ENCODE assay signal across 17 mouse cellular contexts in genomic region chr10:43601039-43601438, GRCm38 (mm10). TPM values are rescaled to one million over a fixed set of nuclear protein-coding genes. Genes with fewer than 3 reads are reported as not detected.
DNase-seq lines count a peak whose midpoint lies in the region; ATAC-seq lines count a peak whose summit lies in the region.
"Had no signal": no experiment of that assay in that cellular context is flagged by ENCODE, and none has a peak within 500 bp of the region (broad histone marks: within the 10 kb centered on the region; RNA-seq: fewer than 3 reads in every experiment).

No protein-coding gene starts in this region.

- H3K4me1 ChIP-seq in forebrain, embryonic 14.5 days (ENCODE audit: control insufficient read depth, insufficient read depth, low read length): 0 out of 2 replicates have a peak, but pooled peaks cover 5% of the 10 kb centered on the region
- peaks cover 12% of the 10 kb centered on the region for H3K4me1 ChIP-seq in forebrain, embryonic 10.5 days
- peaks cover 20% of the 10 kb centered on the region for H3K4me1 ChIP-seq in intestine, embryonic 14.5 days (replicated peaks; ENCODE audit: control insufficient read depth, insufficient read depth, low read length)
- peaks cover 3% of the 10 kb centered on the region; the same call in 1 of the 2 replicates for H3K4me1 ChIP-seq in intestine, embryonic 16.5 days (ENCODE audit: control insufficient read depth, insufficient read depth, low read length)
- peaks cover 18% of the 10 kb centered on the region for H3K4me1 ChIP-seq in embryonic facial prominence, embryonic 13.5 days
- peaks cover 13% of the 10 kb centered on the region; the same call in 1 of the 2 replicates for H3K4me1 ChIP-seq in neural tube, embryonic 14.5 days (ENCODE audit: control insufficient read depth, insufficient read depth, low read length)
- no peaks in the 10 kb centered on the region for H3K4me1 ChIP-seq in midbrain, embryonic 15.5 days

- no peak overlapping the region for H3K9ac ChIP-seq in forebrain, embryonic 14.5 days (ENCODE audit: low read length)
- no peak overlapping the region for H3K9ac ChIP-seq in intestine, embryonic 14.5 days (ENCODE audit: low read length)
- H3K9ac ChIP-seq in intestine, embryonic 16.5 days (ENCODE audit: low read depth, low read length): no peak overlapping the region
- no peak overlapping the region for H3K9ac ChIP-seq in embryonic facial prominence, embryonic 13.5 days
- H3K9ac ChIP-seq in neural tube, embryonic 14.5 days (replicated peaks; ENCODE audit: low read depth, low read length): no peak overlapping the region
- no peak overlapping the region for H3K9ac ChIP-seq in midbrain, embryonic 15.5 days
- H3K9ac ChIP-seq: limb, embryonic 15.5 days had no signal

- ATAC-seq in forebrain, embryonic 14.5 days: no peak
- no peak for ATAC-seq in intestine, embryonic 14.5 days (replicated peaks; ENCODE audit: low FRiP score, low TSS enrichment, low read depth)
- no peak for ATAC-seq in intestine, embryonic 16.5 days
- ATAC-seq in embryonic facial prominence, embryonic 13.5 days (ENCODE audit: insufficient number of reproducible peaks, insufficient read depth, low FRiP score, low TSS enrichment, low read depth): no peak
- no peak for ATAC-seq in neural tube, embryonic 14.5 days (ENCODE audit: low read depth)
- ATAC-seq in midbrain, embryonic 15.5 days (replicated peaks): no peak
- no peak for ATAC-seq in CD4-positive, CD25-positive, alpha-beta regulatory T cell, adult 4 months
- ATAC-seq: activated CD4-positive, CD25-positive, alpha-beta regulatory T cell, adult 4 months; inflammation-experienced regulatory T-cells, adult 6 months; lung, postnatal 0 days had no signal

- peak overlapping the region; percentile 80 for H3K27ac ChIP-seq in forebrain, embryonic 14.5 days (ENCODE audit: low read depth, low read length)
- H3K27ac ChIP-seq in forebrain, embryonic 10.5 days: no peak overlapping the region
- H3K27ac ChIP-seq in intestine, embryonic 14.5 days (ENCODE audit: low read depth): peak overlapping the region; percentile 57; the same call in 1 of the 2 replicates
- H3K27ac ChIP-seq in intestine, embryonic 16.5 days (ENCODE audit: low read length): no peak overlapping the region
- H3K27ac ChIP-seq in embryonic facial prominence, embryonic 13.5 days: peak overlapping the region; percentile 73; the same call in 1 of the 2 replicates
- peak overlapping the region; percentile 60; the same call in 1 of the 2 replicates for H3K27ac ChIP-seq in neural tube, embryonic 14.5 days (ENCODE audit: low read depth, low read length)
- H3K27ac ChIP-seq in midbrain, embryonic 15.5 days: no peak overlapping the region
- H3K27ac ChIP-seq: layer of hippocampus, adult 2 months; limb, embryonic 15.5 days had no signal

- no peaks in the 10 kb centered on the region for H3K36me3 ChIP-seq in forebrain, embryonic 14.5 days (ENCODE audit: control insufficient read depth, insufficient read depth, low read length)
- H3K36me3 ChIP-seq in forebrain, embryonic 10.5 days (replicated peaks): no peaks in the 10 kb centered on the region
- no peaks in the 10 kb centered on the region for H3K36me3 ChIP-seq in intestine, embryonic 14.5 days (ENCODE audit: control insufficient read depth, insufficient read depth, low read length)
- no peaks in the 10 kb centered on the region for H3K36me3 ChIP-seq in intestine, embryonic 16.5 days (ENCODE audit: control insufficient read depth, insufficient read depth, low read length)
- no peaks in the 10 kb centered on the region for H3K36me3 ChIP-seq in embryonic facial prominence, embryonic 13.5 days
- H3K36me3 ChIP-seq in neural tube, embryonic 14.5 days (ENCODE audit: control insufficient read depth, insufficient read depth, low read length): no peaks in the 10 kb centered on the region
- no peaks in the 10 kb centered on the region for H3K36me3 ChIP-seq in midbrain, embryonic 15.5 days (replicated peaks)
- H3K36me3 ChIP-seq: limb, embryonic 15.5 days had no signal

- no peak for DNase-seq in forebrain, embryonic 14.5 days (ENCODE audit: low spot score)
- DNase-seq in forebrain, embryonic 10.5 days (ENCODE audit: extremely low spot score, low spot score): no peak
- DNase-seq in intestine, embryonic 14.5 days (ENCODE audit: low spot score): no peak
- DNase-seq: adrenal gland, postnatal 25 days; cerebellum, adult 8-10 months; gastrocnemius, postnatal 36 days; thymus, postnatal 25 days had no signal

- no peak overlapping the region for H3K4me3 ChIP-seq in forebrain, embryonic 14.5 days (ENCODE audit: low read depth, low read length)
- H3K4me3 ChIP-seq in forebrain, embryonic 10.5 days: no peak overlapping the region
- H3K4me3 ChIP-seq in intestine, embryonic 14.5 days (ENCODE audit: low read depth, low read length): no peak overlapping the region
- H3K4me3 ChIP-seq in intestine, embryonic 16.5 days (ENCODE audit: low read length): no peak overlapping the region
- no peak overlapping the region for H3K4me3 ChIP-seq in embryonic facial prominence, embryonic 13.5 days
- no peak overlapping the region for H3K4me3 ChIP-seq in neural tube, embryonic 14.5 days (ENCODE audit: low read depth, low read length)
- no peak overlapping the region for H3K4me3 ChIP-seq in midbrain, embryonic 15.5 days
- H3K4me3 ChIP-seq: layer of hippocampus, adult 2 months; limb, embryonic 15.5 days had no signal

- no peaks in the 10 kb centered on the region for H3K9me3 ChIP-seq in forebrain, embryonic 14.5 days (replicated peaks; ENCODE audit: control insufficient read depth, low read length)
- H3K9me3 ChIP-seq in forebrain, embryonic 10.5 days: no peaks in the 10 kb centered on the region
- H3K9me3 ChIP-seq in intestine, embryonic 14.5 days (ENCODE audit: control insufficient read depth, low read length): no peaks in the 10 kb centered on the region
- H3K9me3 ChIP-seq in intestine, embryonic 16.5 days (ENCODE audit: control insufficient read depth, low read length): no peaks in the 10 kb centered on the region
- H3K9me3 ChIP-seq in embryonic facial prominence, embryonic 13.5 days: no peaks in the 10 kb centered on the region
- H3K9me3 ChIP-seq in neural tube, embryonic 14.5 days (ENCODE audit: control insufficient read depth, low read length): no peaks in the 10 kb centered on the region
- H3K9me3 ChIP-seq in midbrain, embryonic 15.5 days: no peaks in the 10 kb centered on the region
- H3K9me3 ChIP-seq: limb, embryonic 15.5 days had no signal

- H3K27me3 ChIP-seq in forebrain, embryonic 14.5 days (replicated peaks; ENCODE audit: control insufficient read depth, insufficient read depth, low read length): no peaks in the 10 kb centered on the region
- H3K27me3 ChIP-seq in forebrain, embryonic 10.5 days (ENCODE audit: poor library complexity, severe bottlenecking): no peaks in the 10 kb centered on the region
- H3K27me3 ChIP-seq in intestine, embryonic 14.5 days (replicated peaks; ENCODE audit: control insufficient read depth, insufficient read depth, low read length): no peaks in the 10 kb centered on the region
- H3K27me3 ChIP-seq in intestine, embryonic 16.5 days (replicated peaks; ENCODE audit: control insufficient read depth, insufficient read depth, low read length): no peaks in the 10 kb centered on the region
- no peaks in the 10 kb centered on the region for H3K27me3 ChIP-seq in embryonic facial prominence, embryonic 13.5 days
- no peaks in the 10 kb centered on the region for H3K27me3 ChIP-seq in neural tube, embryonic 14.5 days (ENCODE audit: control insufficient read depth, insufficient read depth, low read length)
- H3K27me3 ChIP-seq in midbrain, embryonic 15.5 days (replicated peaks): no peaks in the 10 kb centered on the region
- H3K27me3 ChIP-seq: limb, embryonic 15.5 days had no signal

- WGBS in forebrain, embryonic 14.5 days: 87% methylated on average over 1 of the region's 1 CpGs
- WGBS in forebrain, embryonic 10.5 days: 94% methylated on average over 1 of the region's 1 CpGs
- WGBS in intestine, embryonic 14.5 days: 82% methylated on average over 1 of the region's 1 CpGs
- WGBS in intestine, embryonic 16.5 days: 62% methylated on average over 1 of the region's 1 CpGs
- 81% methylated on average over 1 of the region's 1 CpGs for WGBS in embryonic facial prominence, embryonic 13.5 days
- whole genome bisulfite sequencing in neural tube, embryonic 14.5 days: 89% methylated on average over 1 of the region's 1 CpGs
- WGBS in midbrain, embryonic 15.5 days: 94% methylated on average over 1 of the region's 1 CpGs

- H3K4me2 ChIP-seq in forebrain, embryonic 14.5 days (ENCODE audit: low read length): no peak overlapping the region
- H3K4me2 ChIP-seq in intestine, embryonic 14.5 days (ENCODE audit: low read length): peak overlapping the region; percentile 9; the same call in 1 of the 2 replicates
- H3K4me2 ChIP-seq in intestine, embryonic 16.5 days (ENCODE audit: low read depth, low read length): no peak overlapping the region
- peak overlapping the region; percentile 35; the same call in 1 of the 2 replicates for H3K4me2 ChIP-seq in embryonic facial prominence, embryonic 13.5 days
- H3K4me2 ChIP-seq in neural tube, embryonic 14.5 days (ENCODE audit: low read depth, low read length): no peak overlapping the region; the same call in 1 of the 2 replicates
- no peak overlapping the region for H3K4me2 ChIP-seq in midbrain, embryonic 15.5 days

RNA-seq across cellular contexts. Expression of gene Cd24a, which starts 23.0 kb away (rescaled TPM):
- 1,214 and 1,274 TPM in 2 replicates for polyA plus RNA-seq in forebrain, embryonic 14.5 days (2014; fragmentation: Nextera tagmentation; extraction: Ambion mirVana)
- 183 and 206 TPM in 2 replicates for polyA plus RNA-seq in forebrain, embryonic 10.5 days (2016; fragmentation: Nextera tagmentation; extraction: Ambion mirVana)
- polyA plus RNA-seq in intestine, embryonic 14.5 days (2014; fragmentation: Nextera tagmentation; extraction: Ambion mirVana): 254 and 287 TPM in 2 replicates
- 138 and 165 TPM in 2 replicates for polyA plus RNA-seq in intestine, embryonic 16.5 days (2015; fragmentation: Nextera tagmentation; extraction: Ambion mirVana)
- 260 and 274 TPM in 2 replicates for polyA plus RNA-seq in embryonic facial prominence, embryonic 13.5 days (2015; fragmentation: Nextera tagmentation; extraction: Ambion mirVana)
- 1,170 and 1,195 TPM in 2 replicates for polyA plus RNA-seq in neural tube, embryonic 14.5 days (2014; fragmentation: Nextera tagmentation; extraction: Ambion mirVana)
- 787 and 795 TPM in 2 replicates for polyA plus RNA-seq in midbrain, embryonic 15.5 days (2015; fragmentation: Nextera tagmentation; extraction: Ambion mirVana)
- polyA plus RNA-seq in CD4-positive, CD25-positive, alpha-beta regulatory T cell, adult 4 months (2017; shearing (Covaris generic)): 1 to 10 TPM in 1 of 2 experiments, under 1 TPM in 1; 0.58 to 2.8 TPM

Comparison
In these comparisons a context has a peak if more than half of its experiments do, and no peak if none do; other contexts are left out.
1. H3K27ac ChIP-seq: peak in forebrain, embryonic 14.5 days (single experiment), intestine, embryonic 14.5 days (single experiment), embryonic facial prominence, embryonic 13.5 days (single experiment) and neural tube, embryonic 14.5 days (single experiment); none in forebrain, embryonic 10.5 days (single experiment), intestine, embryonic 16.5 days (single experiment) and midbrain, embryonic 15.5 days (single experiment).
2. H3K4me2 ChIP-seq: peak in intestine, embryonic 14.5 days (single experiment) and embryonic facial prominence, embryonic 13.5 days (single experiment); none in forebrain, embryonic 14.5 days (single experiment), intestine, embryonic 16.5 days (single experiment), neural tube, embryonic 14.5 days (single experiment) and midbrain, embryonic 15.5 days (single experiment).
3. RNA of gene Cd24a, which starts 23.0 kb away (polyA plus RNA-seq): 1,214 to 1,274 TPM in forebrain, embryonic 14.5 days, 1,170 to 1,195 TPM in neural tube, embryonic 14.5 days, 787 to 795 TPM in midbrain, embryonic 15.5 days, 260 to 274 TPM in embryonic facial prominence, embryonic 13.5 days, 254 to 287 TPM in intestine, embryonic 14.5 days, 183 to 206 TPM in forebrain, embryonic 10.5 days and 138 to 165 TPM in intestine, embryonic 16.5 days; 0.58 to 2.8 TPM in CD4-positive, CD25-positive, alpha-beta regulatory T cell, adult 4 months; every median in the first group is over 10 times any median in the second.